Mouse (Mus musculus): ENCODE results near the gene Slc25a43. TPM values are rescaled to one million over a fixed set of nuclear protein-coding genes. Genes with fewer than 3 reads are reported as not detected.
"Not testable (repeated sequence)": the region's sequence is repeated elsewhere in the genome, so short reads cannot be mapped to it uniquely, and the experiment has no call there.

Slc25a43 gene
- polyA plus RNA-seq, 1 experiment from 2014 or later: 0.99 TPM

GRCm38 (mm10) chrX:36796163-36796581, 52.7 kb downstream of the Slc25a43 start:
- 13% methylated on average over 41 of the region's 41 CpGs for WGBS
- peak overlapping the region; percentile 69 for H3K4me3 ChIP-seq
- peak overlapping the region; percentile 89 for H3K27ac ChIP-seq (replicated peaks)
- H3K36me3 ChIP-seq: peaks cover 20% of the 10 kb centered on the region
- DNase-seq (ENCODE audit: low spot score): peak; percentile 76
- no peaks in the 10 kb centered on the region for H3K27me3 ChIP-seq (ENCODE audit: low read depth, poor library complexity, severe bottlenecking)
- H3K4me1 ChIP-seq: peaks cover 14% of the 10 kb centered on the region
- peaks cover 8% of the 10 kb centered on the region; the same call in 1 of the 2 replicates for H3K9me3 ChIP-seq (replicated peaks)

DNA sequence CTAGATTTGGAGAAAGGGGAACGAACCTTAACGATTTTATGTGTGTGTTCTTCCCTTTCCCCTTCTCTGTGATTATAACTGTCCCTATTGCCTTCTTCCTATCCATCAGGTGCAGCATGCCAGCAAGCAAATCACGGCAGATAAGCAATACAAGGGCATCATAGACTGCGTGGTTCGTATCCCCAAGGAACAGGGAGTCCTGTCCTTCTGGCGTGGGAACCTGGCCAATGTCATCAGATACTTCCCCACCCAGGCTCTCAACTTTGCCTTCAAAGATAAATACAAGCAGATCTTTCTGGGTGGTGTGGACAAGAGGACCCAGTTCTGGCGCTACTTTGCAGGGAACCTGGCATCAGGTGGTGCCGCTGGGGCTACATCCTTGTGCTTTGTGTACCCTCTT, 53.3 kb downstream of the Slc25a43 start:
- Histone ChIP-seq H3K27ac (replicated peaks) (peak overlapping the region; percentile 89; the same call in 1 of the 2 replicates), H3K36me3 (peaks cover 20% of the 10 kb centered on the region), H3K4me3 (peak overlapping the region; percentile 69), H3K4me1 (peaks cover 14% of the 10 kb centered on the region)
- not testable (repeated sequence) for H3K9me3 ChIP-seq (replicated peaks); DNase-seq (ENCODE audit: low spot score); H3K27me3 ChIP-seq (ENCODE audit: low read depth, poor library complexity, severe bottlenecking)
- WGBS: 79% methylated on average over 8 of the region's 8 CpGs

- peaks cover 20% of the 10 kb centered on the region for H3K36me3 ChIP-seq
- no peak overlapping the region for H3K4me3 ChIP-seq
- DNase-seq (ENCODE audit: low spot score): no peak
- no peaks in the 10 kb centered on the region for H3K27me3 ChIP-seq (ENCODE audit: low read depth, poor library complexity, severe bottlenecking)
- H3K27ac ChIP-seq (replicated peaks): no peak overlapping the region
- WGBS: 61% methylated on average over 6 of the region's 6 CpGs
- peaks cover 8% of the 10 kb centered on the region; the same call in 1 of the 2 replicates for H3K9me3 ChIP-seq (replicated peaks)
- peaks cover 25% of the 10 kb centered on the region for H3K4me1 ChIP-seq
These were observed 55.8 kb downstream of the Slc25a43 start for GRCm38 (mm10) chrX:36799131-36799879.

DNA sequence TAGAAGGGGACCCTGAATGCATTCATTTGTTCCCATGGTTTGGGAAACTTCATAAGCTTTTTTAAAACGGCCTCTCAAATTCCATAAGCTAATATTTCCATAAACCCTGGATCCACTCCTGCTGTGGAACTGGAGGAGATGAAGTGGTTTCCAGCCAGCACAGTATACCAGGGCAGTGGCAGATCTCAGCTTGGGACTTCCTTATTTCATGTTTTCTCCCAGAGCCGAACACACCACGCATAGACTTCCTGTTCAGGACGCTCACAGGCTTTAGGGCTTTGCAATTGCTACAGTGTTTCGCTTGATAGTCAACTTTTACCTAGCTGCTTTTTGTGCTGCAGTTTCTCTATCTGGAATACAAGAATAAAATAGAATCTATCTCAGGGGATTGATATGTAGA, 59.7 kb downstream of the Slc25a43 start:
- Histone ChIP-seq H3K4me3 (no peak overlapping the region), H3K9me3 (replicated peaks) (no peaks in the 10 kb centered on the region), H3K36me3 (peaks cover 6% of the 10 kb centered on the region), H3K4me1 (peaks cover 29% of the 10 kb centered on the region), H3K27me3 (ENCODE audit: low read depth, poor library complexity, severe bottlenecking) (no peaks in the 10 kb centered on the region), H3K27ac (replicated peaks) (no peak overlapping the region)
- DNase-seq (ENCODE audit: low spot score): no peak
- 84% methylated on average over 5 of the region's 5 CpGs for WGBS

DNA sequence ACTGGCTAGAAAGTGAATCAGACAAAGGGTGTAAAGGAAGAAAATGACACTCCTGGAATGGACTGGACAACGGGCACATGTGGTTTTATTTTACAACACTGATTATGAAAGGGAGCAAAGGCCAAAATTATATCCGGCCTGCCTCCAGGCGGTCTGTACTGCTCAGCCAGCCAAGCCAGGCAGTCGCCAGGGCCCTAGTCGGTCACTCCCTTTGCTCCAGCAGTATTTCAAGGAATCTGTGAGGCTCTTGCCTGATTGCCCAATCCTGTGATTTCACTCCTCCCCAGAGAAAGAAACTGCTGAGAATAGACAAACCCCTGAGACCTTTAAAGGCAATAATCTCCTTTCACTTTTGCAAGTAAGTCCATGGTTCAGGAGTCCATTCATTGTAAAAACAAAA, 60.7 kb downstream of the Slc25a43 start:
- no peak overlapping the region for H3K27ac ChIP-seq (replicated peaks)
- WGBS: 67% methylated on average over 5 of the region's 5 CpGs
- H3K36me3 ChIP-seq: no peaks in the 10 kb centered on the region
- H3K4me3 ChIP-seq: no peak overlapping the region
- peaks cover 29% of the 10 kb centered on the region for H3K4me1 ChIP-seq
- no peaks in the 10 kb centered on the region for H3K9me3 ChIP-seq (replicated peaks)
- DNase-seq (ENCODE audit: low spot score): no peak
- no peaks in the 10 kb centered on the region for H3K27me3 ChIP-seq (ENCODE audit: low read depth, poor library complexity, severe bottlenecking)

DNA sequence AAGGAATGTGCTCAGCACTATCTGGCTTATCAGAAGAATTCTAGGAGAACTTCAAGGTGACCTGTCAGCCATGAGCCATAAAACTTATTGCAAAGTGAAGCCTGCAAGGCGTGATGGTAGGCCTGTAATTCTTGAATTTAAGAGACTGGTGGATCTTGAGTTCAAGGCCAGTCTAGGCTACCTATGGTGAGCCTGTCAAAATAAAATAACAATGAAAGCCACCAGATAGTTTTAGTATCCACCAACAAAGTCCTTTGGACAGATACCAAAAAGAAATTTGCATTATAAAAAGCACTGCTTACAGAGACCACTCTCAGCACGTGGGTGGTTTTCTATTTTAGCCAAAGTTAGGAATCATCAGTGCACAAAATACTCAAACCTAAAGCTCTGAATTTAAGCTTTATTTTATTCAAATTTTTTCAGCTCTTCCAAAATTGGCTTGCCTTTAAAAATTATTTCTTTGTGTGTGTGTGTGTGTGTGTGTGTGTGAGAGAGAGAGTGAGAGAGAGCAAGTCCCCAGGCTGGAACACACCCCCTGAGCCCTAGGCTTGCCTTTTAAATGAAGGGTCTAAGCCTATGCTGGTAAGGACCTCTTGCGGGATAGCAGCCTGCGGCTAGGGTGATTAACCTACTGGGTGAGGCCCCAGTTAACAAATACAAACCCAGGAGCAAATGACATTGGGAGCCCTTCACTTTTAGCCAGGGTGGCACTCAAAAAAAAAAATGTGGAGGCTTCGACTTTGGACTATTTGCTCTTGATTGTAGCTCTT, 62.2 kb downstream of the Slc25a43 start:
- no peaks in the 10 kb centered on the region for H3K36me3 ChIP-seq
- no peak overlapping the region for H3K27ac ChIP-seq (replicated peaks)
- H3K4me1 ChIP-seq: peaks cover 28% of the 10 kb centered on the region
- no peak overlapping the region for H3K4me3 ChIP-seq
- no peak for DNase-seq (ENCODE audit: low spot score)
- no peaks in the 10 kb centered on the region for H3K9me3 ChIP-seq (replicated peaks)
- no peaks in the 10 kb centered on the region for H3K27me3 ChIP-seq (ENCODE audit: low read depth, poor library complexity, severe bottlenecking)
- 53% methylated on average over 5 of the region's 5 CpGs for WGBS

DNA sequence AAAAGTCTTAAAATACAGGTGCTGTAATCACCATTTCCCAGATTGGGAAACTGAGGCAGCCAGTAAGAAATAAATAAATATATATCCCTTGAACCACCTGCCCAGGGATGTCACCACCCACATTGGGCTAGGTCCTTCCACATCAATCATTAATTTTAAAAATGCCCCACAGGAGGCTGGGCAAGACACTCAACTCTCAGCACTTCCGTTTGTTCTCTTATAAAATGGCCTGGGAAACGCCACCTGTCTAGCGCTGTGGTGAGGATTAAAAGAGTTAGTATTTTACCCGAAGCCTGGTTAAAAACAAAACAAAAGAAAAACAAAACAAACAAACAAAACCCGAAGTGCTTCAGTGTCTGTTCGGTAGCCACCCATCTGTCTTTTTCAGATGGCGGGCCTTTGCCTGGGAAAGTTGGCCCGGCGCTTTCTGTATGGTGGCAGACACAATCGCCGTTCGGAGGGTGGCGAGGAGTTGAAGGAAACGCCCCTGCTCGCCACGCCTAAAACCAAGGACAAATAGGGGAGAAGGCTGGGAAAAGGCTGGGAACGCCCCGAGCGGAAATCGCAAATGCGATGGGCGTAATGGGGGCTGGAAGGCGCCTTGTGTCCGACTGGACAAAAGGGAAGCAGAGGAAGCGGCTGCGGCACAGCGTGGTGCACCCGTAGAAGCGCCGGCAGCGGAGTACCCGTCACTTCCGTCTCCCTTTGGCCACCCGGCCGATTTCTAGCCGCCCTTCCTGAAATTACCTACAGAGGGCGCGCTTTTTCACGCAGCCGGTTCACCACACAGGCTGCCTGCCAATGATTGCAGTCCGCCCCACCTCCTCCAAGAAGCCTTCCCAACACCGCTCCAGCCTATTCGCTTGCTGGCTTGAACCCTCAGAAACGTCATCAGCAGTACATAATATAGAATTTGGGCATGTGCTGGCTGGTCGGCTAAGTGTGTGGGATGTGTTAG, 64.2 kb downstream of the Slc25a43 start:
- Histone ChIP-seq H3K9me3 (replicated peaks) (no peaks in the 10 kb centered on the region), H3K4me1 (peaks cover 21% of the 10 kb centered on the region), H3K27ac (replicated peaks) (peak overlapping the region; percentile 84), H3K36me3 (no peaks in the 10 kb centered on the region), H3K4me3 (peak overlapping the region; percentile 47), H3K27me3 (ENCODE audit: low read depth, poor library complexity, severe bottlenecking) (no peaks in the 10 kb centered on the region)
- peak; percentile 89 for DNase-seq (ENCODE audit: low spot score)
- WGBS: 18% methylated on average over 45 of the region's 45 CpGs

DNA sequence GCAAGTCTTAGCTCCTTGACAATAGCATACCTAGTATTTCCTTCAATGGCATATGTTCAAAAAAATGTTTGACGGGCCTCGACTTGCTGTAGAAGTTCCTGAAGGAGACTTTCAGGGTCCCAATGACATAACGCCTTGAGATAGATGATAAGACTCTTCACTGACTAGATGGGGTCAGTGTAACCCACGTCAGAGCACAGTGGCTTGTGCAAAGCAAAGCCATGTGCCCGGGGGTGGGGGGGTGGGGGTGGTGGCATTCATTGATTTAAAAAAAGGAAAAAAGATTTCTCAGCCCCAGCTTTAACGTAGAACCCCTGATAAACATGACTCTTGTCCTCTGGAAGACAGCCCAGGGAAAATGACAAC, 64.8 kb downstream of the Slc25a43 start:
- H3K4me1 ChIP-seq: peaks cover 16% of the 10 kb centered on the region
- 74% methylated on average over 6 of the region's 6 CpGs for WGBS
- DNase-seq (ENCODE audit: low spot score): no peak
- H3K27ac ChIP-seq (replicated peaks): peak overlapping the region; percentile 84
- H3K36me3 ChIP-seq: no peaks in the 10 kb centered on the region
- no peaks in the 10 kb centered on the region for H3K9me3 ChIP-seq (replicated peaks)
- peak overlapping the region; percentile 47 for H3K4me3 ChIP-seq
- H3K27me3 ChIP-seq (ENCODE audit: low read depth, poor library complexity, severe bottlenecking): no peaks in the 10 kb centered on the region

DNA sequence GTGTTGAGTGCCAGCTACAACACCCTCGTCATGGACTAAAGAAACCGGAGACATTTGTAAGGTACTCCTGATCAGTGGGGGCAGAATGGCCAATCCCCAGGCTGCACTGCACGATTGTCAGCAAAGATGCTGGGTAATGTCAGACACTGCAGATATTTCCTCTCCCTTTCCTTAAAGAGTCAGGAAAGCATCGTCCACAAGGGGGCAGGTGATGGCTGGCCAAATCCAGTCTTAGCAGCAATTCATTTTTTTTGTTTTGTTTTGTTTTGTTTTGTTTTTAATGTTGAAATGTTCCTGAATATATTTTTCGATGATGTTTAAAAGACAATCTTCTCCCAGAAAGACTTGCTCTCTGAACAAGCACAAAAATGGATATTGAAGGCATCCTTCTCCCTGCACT, 67.9 kb downstream of the Slc25a43 start:
- H3K36me3 ChIP-seq: no peaks in the 10 kb centered on the region
- WGBS: 55% methylated on average over 5 of the region's 5 CpGs
- H3K9me3 ChIP-seq (replicated peaks): no peaks in the 10 kb centered on the region
- H3K27me3 ChIP-seq (ENCODE audit: low read depth, poor library complexity, severe bottlenecking): no peaks in the 10 kb centered on the region
- no peak overlapping the region for H3K4me3 ChIP-seq
- H3K4me1 ChIP-seq: peaks cover 15% of the 10 kb centered on the region
- no peak for DNase-seq (ENCODE audit: low spot score)
- H3K27ac ChIP-seq (replicated peaks): no peak overlapping the region

- H3K4me3 ChIP-seq: no peak overlapping the region
- no peak for DNase-seq (ENCODE audit: low spot score)
- 85% methylated on average over 8 of the region's 8 CpGs for WGBS
- H3K27ac ChIP-seq (replicated peaks): no peak overlapping the region
- H3K27me3 ChIP-seq (ENCODE audit: low read depth, poor library complexity, severe bottlenecking): no peaks in the 10 kb centered on the region
- H3K4me1 ChIP-seq: peaks cover 14% of the 10 kb centered on the region
- H3K9me3 ChIP-seq (replicated peaks): no peaks in the 10 kb centered on the region
- no peaks in the 10 kb centered on the region for H3K36me3 ChIP-seq
These were observed 70.8 kb downstream of the Slc25a43 start for GRCm38 (mm10) chrX:36814161-36814836.

DNA sequence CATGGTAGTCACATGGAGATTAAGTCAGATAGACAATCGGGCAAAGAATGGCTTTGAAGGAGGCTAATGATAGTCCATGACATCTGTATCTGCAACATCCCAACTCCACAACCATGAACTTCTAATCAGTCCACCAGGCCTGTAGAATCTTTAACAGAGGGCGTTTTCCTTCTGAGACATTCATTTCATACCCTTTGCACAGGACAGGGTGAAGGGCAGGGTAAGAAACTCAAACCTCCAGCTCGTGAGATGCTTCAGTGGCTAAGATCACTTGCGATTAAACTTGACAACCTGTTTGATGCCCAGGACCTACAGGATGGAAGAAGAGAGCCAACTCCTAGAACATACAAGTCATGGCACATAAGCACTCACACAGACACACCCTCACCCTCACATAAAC, 71.6 kb downstream of the Slc25a43 start:
- Histone ChIP-seq H3K9me3 (replicated peaks) (no peaks in the 10 kb centered on the region), H3K4me3 (no peak overlapping the region), H3K27ac (replicated peaks) (no peak overlapping the region), H3K4me1 (peaks cover 14% of the 10 kb centered on the region), H3K27me3 (ENCODE audit: low read depth, poor library complexity, severe bottlenecking) (no peaks in the 10 kb centered on the region), H3K36me3 (no peaks in the 10 kb centered on the region)
- DNase-seq (ENCODE audit: low spot score): no peak
- WGBS: 85% methylated on average over 4 of the region's 4 CpGs

DNA sequence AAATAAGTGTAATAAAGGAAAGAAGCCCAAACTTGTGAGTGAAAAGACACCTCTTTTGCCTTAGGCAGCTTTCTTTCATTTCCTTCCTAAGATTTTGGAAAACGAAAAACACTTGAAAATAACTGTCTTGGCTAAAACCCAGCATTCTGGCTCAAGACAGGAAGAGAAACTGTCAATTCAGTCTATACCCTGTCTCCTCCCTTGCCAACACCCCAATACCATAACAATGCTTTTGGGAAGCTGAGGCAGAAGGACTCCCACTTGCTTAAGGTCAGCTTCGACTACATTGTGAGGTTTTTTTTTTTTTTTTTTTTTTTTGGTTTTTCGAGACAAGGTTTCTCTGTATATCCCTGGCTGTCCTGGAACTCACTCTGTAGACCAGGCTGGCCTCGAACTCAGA, 72.0 kb downstream of the Slc25a43 start:
- DNase-seq (ENCODE audit: low spot score): no peak
- no peaks in the 10 kb centered on the region for H3K27me3 ChIP-seq (ENCODE audit: low read depth, poor library complexity, severe bottlenecking)
- H3K4me1 ChIP-seq: peaks cover 14% of the 10 kb centered on the region
- no peak overlapping the region for H3K4me3 ChIP-seq
- WGBS: 81% methylated on average over 3 of the region's 4 CpGs
- H3K27ac ChIP-seq (replicated peaks): no peak overlapping the region
- H3K9me3 ChIP-seq (replicated peaks): no peaks in the 10 kb centered on the region
- H3K36me3 ChIP-seq: no peaks in the 10 kb centered on the region
